Mouse (Mus musculus) 3T3-L1 (cell line): Measurements from ENCODE around the gene BC030870.

Experiments
- DNase-seq: peaks from one replicate; pipeline ENCODE4 v3.0.0-alpha.2; 2015; ENCODE audit warnings: low read depth, low spot score

Gene BC030870

GRCm38 (mm10) chr8:65080731-65081130 lies 48.6 kb downstream of the BC030870 start:
- peak; percentile 36 for DNase-seq

- no peak for DNase-seq
These were observed 54.6 kb downstream of the BC030870 start, which contains the start of gene Gm10663 for GRCm38 (mm10) chr8:65074733-65075132. TSS of gene Gm10663 (plus strand) at chr8:65075033.

GRCm38 (mm10) chr8:65070996-65071395 lies 58.4 kb downstream of the BC030870 start:
- DNase-seq: no peak

- DNase-seq: no peak
These were observed 60.9 kb downstream of the BC030870 start for GRCm38 (mm10) chr8:65068473-65068819.

GRCm38 (mm10) chr8:65067694-65068472 lies 61.5 kb downstream of the BC030870 start:
- no peak for DNase-seq

GRCm38 (mm10) chr8:65067031-65067430 lies 62.3 kb downstream of the BC030870 start:
- DNase-seq: peak; percentile 8

- DNase-seq: no peak
These were observed 63.7 kb downstream of the BC030870 start for GRCm38 (mm10) chr8:65065622-65066021.

- DNase-seq: no peak
These were observed 65.3 kb downstream of the BC030870 start for GRCm38 (mm10) chr8:65064071-65064470.

- no peak for DNase-seq
These were observed 67.2 kb downstream of the BC030870 start for GRCm38 (mm10) chr8:65062195-65062594.

GRCm38 (mm10) chr8:65056722-65057121 lies 72.6 kb downstream of the BC030870 start:
- DNase-seq: no peak

GRCm38 (mm10) chr8:65053968-65054367 lies 75.4 kb downstream of the BC030870 start:
- DNase-seq: no peak

GRCm38 (mm10) chr8:65053554-65053953 lies 75.8 kb downstream of the BC030870 start:
- no peak for DNase-seq

GRCm38 (mm10) chr8:65047801-65048200 lies 81.6 kb downstream of the BC030870 start:
- no peak for DNase-seq

- DNase-seq: no peak
These were observed 82.2 kb downstream of the BC030870 start for GRCm38 (mm10) chr8:65047193-65047592.

GRCm38 (mm10) chr8:65046565-65046964 lies 82.8 kb downstream of the BC030870 start:
- DNase-seq: no peak

- DNase-seq: no peak
These were observed 92.2 kb downstream of the BC030870 start, which contains the start of gene Apela for GRCm38 (mm10) chr8:65037117-65037533. TSS of gene Apela (minus strand) at chr8:65037336.
